Mouse (Mus musculus): ENCODE data around the gene Ttc21b.

DNA sequence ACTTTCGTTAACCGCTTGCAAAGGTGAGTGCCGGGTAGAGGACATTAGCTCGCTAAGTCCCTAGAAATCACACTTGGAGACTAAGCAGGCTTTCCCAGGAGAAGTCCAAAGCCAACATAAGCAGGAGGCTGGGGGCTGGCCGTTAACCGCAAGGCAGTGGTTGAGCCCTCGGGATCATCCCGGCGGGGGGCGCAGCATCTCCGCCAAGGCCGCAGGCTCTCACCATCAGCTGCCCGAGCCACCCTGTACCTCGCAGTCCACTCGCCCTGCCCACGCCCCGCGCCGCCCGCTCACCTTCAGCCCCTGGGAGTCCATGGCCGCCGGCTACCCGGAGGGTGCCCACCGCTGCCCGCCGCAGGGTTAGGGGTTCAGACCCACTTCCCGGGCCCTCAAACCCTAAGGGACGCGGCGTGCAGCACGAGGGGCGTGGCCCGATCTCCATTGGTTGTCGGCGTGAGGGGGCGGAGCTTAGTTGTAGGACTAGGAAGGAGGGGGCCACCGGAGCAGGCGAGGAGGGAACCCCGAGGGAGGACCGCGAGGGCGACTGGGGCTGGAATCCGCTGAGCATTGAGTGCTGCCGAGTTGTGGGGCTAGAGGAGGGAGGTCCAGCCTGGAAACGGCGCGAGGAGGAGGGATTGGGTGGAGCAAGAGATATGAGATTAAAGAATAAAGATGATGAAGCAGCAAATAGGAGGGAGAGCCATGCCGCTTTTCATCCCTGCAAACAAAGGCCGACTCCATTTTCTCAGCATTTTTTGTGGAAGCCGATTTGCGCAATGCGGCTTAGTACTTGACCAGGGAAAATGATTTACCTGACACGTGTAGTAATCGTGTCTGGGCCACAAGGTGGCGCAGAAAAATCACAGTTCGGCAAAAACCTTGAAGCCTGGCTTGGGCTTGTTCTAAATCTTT, at the start of gene Ttc21b:
- TF ChIP-seq CTCF (IDR thresholded peaks at IDR 0.05; ENCODE audit: control insufficient read depth, insufficient read depth, insufficient replicate concordance, low read depth, low read length) (no peak), POLR2A (IDR thresholded peaks at IDR 0.05; ENCODE audit: control insufficient read depth, low read depth, low read length) (no peak; the same call in 1 of the 2 replicates)
